Mouse (Mus musculus) forebrain, postnatal 0 days (tissue): ENCODE results near the gene Aldh1a2. TPM values are rescaled to one million over a fixed set of nuclear protein-coding genes. Genes with fewer than 3 reads are reported as not detected.

Experiments used
- ATAC-seq: fragments of 200-750 bp; cut with Nextera tagmentation; 2 replicates; pipeline ENCODE4 v1.8.0; 2017; ENCODE audit warnings: mild to moderate bottlenecking, moderate library complexity
- DNase-seq: peaks from one replicate; pipeline ENCODE4 v3.0.0-alpha.2; 2015
- H3K27ac ChIP-seq: fragments of 300-500 bp; sonication (generic); 2 replicates; pipeline ENCODE4 v1.5.1; 2014; ENCODE audit warnings: low read depth, mild to moderate bottlenecking, antibody characterized with exemption, low read length, moderate library complexity, mixed read lengths
- H3K27me3 ChIP-seq: fragments of 300-500 bp; sonication (generic); 2 replicates; pipeline ENCODE4 v1.6.1; 2014; ENCODE audit warnings: mild to moderate bottlenecking, low read length, mixed read lengths; ENCODE audit not compliant: insufficient read depth
- H3K36me3 ChIP-seq: fragments of 300-500 bp; sonication (generic); 2 replicates; pipeline ENCODE4 v1.6.1; 2014; ENCODE audit warnings: mild to moderate bottlenecking, moderate library complexity; ENCODE audit not compliant: insufficient read depth
- H3K4me1 ChIP-seq: fragments of 300-500 bp; sonication (generic); 2 replicates; pipeline ENCODE4 v1.6.1; 2014; ENCODE audit warnings: antibody characterized with exemption; ENCODE audit not compliant: insufficient read depth
- H3K4me2 ChIP-seq: fragments of 300-500 bp; sonication (generic); 2 replicates; pipeline ENCODE4 v1.6.1; 2014; ENCODE audit warnings: low read depth, mild to moderate bottlenecking, moderate library complexity
- H3K4me3 ChIP-seq: fragments of 300-500 bp; sonication (generic); 2 replicates; pipeline ENCODE4 v1.5.1; 2014; ENCODE audit warnings: low read depth, low read length, mixed read lengths
- H3K9ac ChIP-seq: fragments of 300-500 bp; sonication (generic); 2 replicates; pipeline ENCODE4 v1.6.1; 2014; ENCODE audit warnings: mild to moderate bottlenecking
- H3K9me3 ChIP-seq: fragments of 300-500 bp; sonication (generic); 2 replicates; pipeline ENCODE4 v1.6.1; 2016; ENCODE audit warnings: low read length
- CTCF ChIP-seq: sonication (generic); IDR thresholded peaks from 2 replicates; pipeline ENCODE4 v1.5.1; 2016; ENCODE audit warnings: antibody characterized with exemption, control low read depth, low read depth
- WGBS: fragments of 180-500 bp; shearing (Covaris S2); extraction: QIAGEN DNeasy Blood & Tissue Kit; methylation state at CpG from one replicate; pipeline ENCODE4 v1.1.7; 2014; 5-methylcytosine and 5-hydroxymethylcytosine counted together
- polyA plus RNA-seq: library from polyadenylated mRNA; unstranded; fragments of >200 nt; fragmentation: Nextera tagmentation; extraction: Ambion mirVana; gene quantifications from 2 replicates; pipeline ENCODE4 v1.2.1, GENCODE M21; 2015
- total RNA-seq: library from RNA; depleted of rRNA; stranded (reverse); fragments of >200 nt; gene quantifications from 2 replicates; pipeline ENCODE4 v1.2.3, GENCODE M21; 2014

The Aldh1a2 gene
- total and polyA plus RNA-seq, 2 experiments from 2014 or later, result 22.9 to 26.9 TPM

- H3K9me3 ChIP-seq, result no peaks in the 10 kb centered on the region
- 83% methylated on average over 2 of the region's 2 CpGs for WGBS
- no peaks in the 10 kb centered on the region for H3K27me3 ChIP-seq
- H3K4me3 ChIP-seq, result no peak overlapping the region
- H3K9ac ChIP-seq, result no peak overlapping the region
- H3K4me2 ChIP-seq, result no peak overlapping the region
- H3K36me3 ChIP-seq, result no peaks in the 10 kb centered on the region
- H3K27ac ChIP-seq, result no peak overlapping the region
- H3K4me1 ChIP-seq, result no peaks in the 10 kb centered on the region
- ATAC-seq (no peak), DNase-seq (no peak)
- TF ChIP-seq CTCF, result no peak
Observed at GRCm38 (mm10) chr9:71239926-71240325, 24.3 kb downstream of the Aldh1a2 start.

DNA sequence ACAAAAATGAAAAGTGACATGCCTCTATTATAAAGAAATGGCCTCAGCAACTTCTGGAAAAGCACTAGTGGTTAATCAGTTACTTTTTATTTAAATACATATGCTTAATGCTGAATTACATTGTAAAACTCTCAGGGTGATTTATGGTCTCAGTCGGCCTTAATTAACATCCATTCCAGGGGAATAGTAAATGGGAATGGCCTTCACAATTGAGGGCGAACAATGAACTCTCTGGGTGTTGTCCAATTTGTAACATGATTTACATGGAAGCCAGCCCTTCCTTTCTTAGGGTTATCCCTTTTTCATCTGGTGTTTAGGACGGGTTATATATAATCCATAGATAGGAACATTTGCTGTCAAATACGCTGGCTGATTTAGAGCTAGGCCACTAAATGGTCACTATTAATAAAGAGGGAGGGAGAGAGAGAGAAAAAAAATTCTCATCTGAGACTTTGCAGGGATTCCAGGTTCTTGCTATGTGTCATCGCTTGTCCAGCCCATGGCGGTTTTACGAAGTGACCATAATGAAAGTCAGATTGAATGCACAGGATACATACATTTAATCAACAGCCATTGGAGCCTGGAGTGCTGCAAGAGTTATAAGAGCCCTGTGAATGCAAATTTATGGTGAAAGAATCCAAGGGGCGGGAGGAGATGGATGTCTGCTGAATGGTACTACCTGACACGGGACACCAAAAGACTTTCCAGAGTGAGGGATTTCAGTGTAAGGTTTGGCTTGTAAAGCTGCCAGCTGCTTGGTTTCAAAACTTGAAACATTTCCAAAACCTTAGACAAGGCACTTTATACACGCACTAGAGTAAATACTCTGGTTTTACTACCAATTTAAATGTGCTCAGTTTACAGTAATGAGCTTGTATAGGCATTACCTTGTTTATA, 26.2 kb downstream of the Aldh1a2 start:
- no peak overlapping the region for H3K4me3 ChIP-seq
- TF ChIP-seq CTCF, result no peak
- H3K27me3 ChIP-seq, result no peaks in the 10 kb centered on the region
- DNase-seq (no peak), ATAC-seq (no peak)
- H3K36me3 ChIP-seq, result no peaks in the 10 kb centered on the region
- no peak overlapping the region for H3K4me2 ChIP-seq
- H3K9me3 ChIP-seq, result no peaks in the 10 kb centered on the region
- no peak overlapping the region for H3K27ac ChIP-seq
- H3K9ac ChIP-seq, result no peak overlapping the region
- no peaks in the 10 kb centered on the region for H3K4me1 ChIP-seq
- 49% methylated on average over 10 of the region's 10 CpGs for WGBS

- H3K27me3 ChIP-seq, result no peaks in the 10 kb centered on the region
- H3K4me2 ChIP-seq, result no peak overlapping the region
- no peak overlapping the region for H3K27ac ChIP-seq
- no peak for TF ChIP-seq CTCF
- ATAC-seq, result 0 out of 2 replicates have a peak, but pooled peaks have one; percentile 25
- no peaks in the 10 kb centered on the region for H3K36me3 ChIP-seq
- H3K9me3 ChIP-seq, result no peaks in the 10 kb centered on the region
- DNase-seq, result no peak
- H3K4me3 ChIP-seq, result no peak overlapping the region
- 60% methylated on average over 5 of the region's 5 CpGs for WGBS
- H3K4me1 ChIP-seq, result no peaks in the 10 kb centered on the region
- H3K9ac ChIP-seq, result no peak overlapping the region
Observed at GRCm38 (mm10) chr9:71242412-71242781, 26.8 kb downstream of the Aldh1a2 start.

DNA sequence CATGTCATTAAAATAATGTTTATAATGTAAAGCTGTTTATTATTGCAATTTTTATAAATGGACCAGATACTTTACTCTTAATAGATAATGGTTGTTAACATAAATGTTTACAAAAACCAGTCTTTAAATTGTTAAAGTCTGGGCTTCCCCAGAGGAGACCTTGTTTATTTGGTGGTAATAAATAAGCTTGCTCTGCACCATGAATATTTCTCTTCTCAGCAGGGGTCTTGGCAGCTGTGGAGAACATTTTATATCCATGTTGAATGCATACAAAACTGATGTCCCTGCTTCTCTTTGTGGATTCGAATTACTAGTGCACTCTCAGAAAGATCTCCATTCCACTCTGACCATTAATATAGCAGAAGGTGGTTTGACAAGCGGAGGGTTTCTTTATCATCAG, 38.8 kb downstream of the Aldh1a2 start:
- H3K27ac ChIP-seq, result no peak overlapping the region
- no peaks in the 10 kb centered on the region for H3K36me3 ChIP-seq
- no peak for TF ChIP-seq CTCF
- H3K4me2 ChIP-seq, result no peak overlapping the region
- 84% methylated on average over 2 of the region's 2 CpGs for WGBS
- no peaks in the 10 kb centered on the region for H3K9me3 ChIP-seq
- no peak overlapping the region for H3K4me3 ChIP-seq
- no peak overlapping the region for H3K9ac ChIP-seq
- no peaks in the 10 kb centered on the region for H3K27me3 ChIP-seq
- no peaks in the 10 kb centered on the region for H3K4me1 ChIP-seq
- no peak for ATAC-seq
- DNase-seq, result no peak

- DNase-seq (no peak), ATAC-seq (no peak)
- Histone ChIP-seq H3K9me3 (no peaks in the 10 kb centered on the region), H3K4me1 (no peaks in the 10 kb centered on the region), H3K27me3 (no peaks in the 10 kb centered on the region), H3K9ac (no peak overlapping the region), H3K27ac (no peak overlapping the region), H3K4me2 (no peak overlapping the region), H3K4me3 (no peak overlapping the region), H3K36me3 (no peaks in the 10 kb centered on the region)
- WGBS, result 76% methylated on average over 3 of the region's 3 CpGs
- TF ChIP-seq CTCF, result no peak
Observed at GRCm38 (mm10) chr9:71262711-71263110, 47.1 kb downstream of the Aldh1a2 start.

DNA sequence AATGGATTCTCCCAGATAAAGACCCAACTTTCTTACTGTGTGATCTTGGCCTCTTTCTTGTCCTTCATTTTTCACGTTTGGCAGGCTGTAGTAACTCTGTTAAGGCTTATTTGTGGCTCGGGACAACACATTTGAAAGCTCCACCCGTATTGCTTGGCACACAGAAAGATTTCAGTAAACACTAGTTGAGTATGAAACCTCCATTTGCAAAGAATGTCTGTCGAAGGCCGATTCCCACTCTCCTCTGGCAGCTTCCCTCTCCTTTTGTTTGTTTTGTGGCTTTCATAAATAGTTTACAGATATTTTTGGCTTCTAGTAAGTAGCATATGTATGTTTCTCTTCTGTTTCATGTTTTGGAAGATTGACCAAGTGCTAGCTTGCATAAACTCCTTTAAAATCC, 54.1 kb downstream of the Aldh1a2 start:
- TF ChIP-seq CTCF, result no peak
- Histone ChIP-seq H3K9ac (no peak overlapping the region), H3K9me3 (no peaks in the 10 kb centered on the region), H3K27me3 (no peaks in the 10 kb centered on the region), H3K4me1 (no peaks in the 10 kb centered on the region), H3K4me3 (no peak overlapping the region), H3K36me3 (no peaks in the 10 kb centered on the region), H3K27ac (no peak overlapping the region), H3K4me2 (no peak overlapping the region)
- no peak for DNase-seq
- no peak for ATAC-seq
- WGBS, result 74% methylated on average over 5 of the region's 5 CpGs

DNA sequence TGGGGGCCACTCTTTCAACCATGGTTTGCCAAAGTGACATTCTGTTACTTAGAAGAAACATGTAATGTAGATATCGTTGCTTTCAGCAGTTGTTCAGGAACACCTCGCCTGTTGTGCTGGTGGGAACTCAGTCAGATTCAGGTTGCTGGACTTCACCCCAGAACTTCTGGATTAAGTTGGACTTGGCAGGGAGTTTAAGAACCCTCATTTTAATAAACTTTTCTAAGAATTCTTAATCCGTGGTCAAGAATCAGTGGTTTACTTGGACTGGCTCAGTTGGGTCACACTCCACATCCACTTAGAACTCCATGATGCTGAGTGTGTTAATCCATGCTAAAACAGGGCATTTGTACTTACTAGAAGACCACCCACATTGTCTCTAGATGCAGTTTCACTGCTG, 54.6 kb downstream of the Aldh1a2 start:
- TF ChIP-seq CTCF, result no peak
- Histone ChIP-seq H3K27me3 (no peaks in the 10 kb centered on the region), H3K36me3 (no peaks in the 10 kb centered on the region), H3K27ac (no peak overlapping the region), H3K4me2 (no peak overlapping the region), H3K4me3 (no peak overlapping the region), H3K9ac (no peak overlapping the region), H3K9me3 (no peaks in the 10 kb centered on the region), H3K4me1 (no peaks in the 10 kb centered on the region)
- 81% methylated on average over 3 of the region's 3 CpGs for WGBS
- DNase-seq (no peak), ATAC-seq (no peak)
